Mouse (Mus musculus) small intestine, adult 2 months (tissue): Measurements from ENCODE around the gene Srd5a3.

ENCODE experiments used
- CTCF ChIP-seq: fragments of 200-500 bp; IDR thresholded peaks from 2 replicates; pipeline ENCODE4 v1.5.1; 2012; ENCODE audit warnings: low read depth, mild to moderate bottlenecking, control low read depth, inconsistent platforms, low read length, moderate library complexity, mixed read lengths; ENCODE audit not compliant: insufficient replicate concordance, insufficient read length; ENCODE audit errors: extremely low read depth
- POLR2A ChIP-seq: fragments of 200-500 bp; IDR thresholded peaks from 2 replicates; pipeline ENCODE4 v1.6.1; 2012; ENCODE audit warnings: low read depth, mild to moderate bottlenecking, control low read depth, inconsistent platforms, low read length, moderate library complexity

DNA sequence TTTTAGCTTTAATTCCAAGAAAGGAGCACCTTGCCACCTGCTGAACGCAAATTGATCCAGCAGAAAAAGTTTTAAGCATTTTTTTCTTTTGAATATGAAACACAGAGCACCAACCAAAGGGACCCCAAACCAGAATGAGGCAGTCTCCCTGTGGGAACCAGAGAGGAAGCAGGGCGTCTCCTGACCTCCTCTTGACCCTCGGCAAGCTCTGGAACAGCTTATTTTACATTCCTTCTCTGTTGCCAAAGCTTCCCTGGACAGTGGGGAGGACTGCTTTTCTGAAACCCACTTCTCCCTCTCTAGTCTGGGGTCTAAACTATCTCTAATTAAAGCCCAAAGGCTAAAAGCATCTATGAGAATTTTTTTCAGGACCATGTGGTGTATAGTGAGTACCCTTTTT lies 36.3 kb downstream of the Srd5a3 start:
- no peak for TF ChIP-seq POLR2A
- no peak for TF ChIP-seq CTCF
